Mouse (Mus musculus): ENCODE results near the gene Tfrc. TPM values are rescaled to one million over a fixed set of nuclear protein-coding genes. Genes with fewer than 3 reads are reported as not detected.
A peak's percentile ranks its signal among the peaks of the same experiment; 100 is the strongest.

The Tfrc gene
- total RNA-seq, 2 experiments from 2014 or later = 70.3 to 72.3 TPM

DNA sequence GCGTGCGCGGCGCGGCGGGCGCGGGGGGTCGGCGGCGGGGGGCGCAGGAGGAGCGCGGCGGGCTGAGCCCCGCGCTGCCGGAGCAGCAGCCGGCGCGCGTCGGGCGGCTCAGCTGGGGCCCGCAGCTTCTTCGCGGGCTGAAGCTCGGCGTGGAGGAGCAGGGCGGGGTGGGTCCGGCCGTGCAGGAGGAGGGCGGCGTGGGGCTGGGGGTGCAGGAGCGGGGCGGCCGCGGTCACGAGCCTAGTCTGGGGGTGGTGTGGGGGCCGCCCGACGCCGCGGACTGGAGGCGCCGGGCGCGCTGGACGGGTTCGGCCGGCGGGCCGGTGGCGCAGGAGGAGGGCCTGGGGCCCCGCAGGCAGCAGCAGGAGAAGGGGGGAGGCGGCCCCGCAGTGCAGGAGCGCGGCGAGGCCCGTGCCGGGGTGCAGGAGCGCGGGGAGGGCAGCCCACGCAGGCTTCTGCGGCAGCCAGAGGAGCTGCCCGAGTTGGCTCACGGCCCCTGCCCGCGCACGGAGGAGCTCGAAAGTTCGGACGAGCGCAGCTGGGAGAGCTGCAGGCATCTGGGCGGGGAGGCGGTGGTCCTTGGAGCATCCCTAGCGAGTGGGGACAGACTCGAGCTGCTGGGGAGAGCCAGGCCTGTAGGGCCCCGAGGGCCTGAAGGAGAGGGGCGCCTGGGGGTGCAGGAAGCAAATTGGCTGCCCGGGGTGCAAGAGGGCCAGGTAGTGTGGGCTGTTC is 35.5 kb downstream of the Tfrc start:
- Histone ChIP-seq H3K4me3 (peak overlapping the region; percentile 85), H3K27ac (peak overlapping the region; percentile 91)
- TF ChIP-seq CTCF (conservative IDR thresholded peaks at IDR 0.05) = no peak
- DNase-seq (ENCODE audit: low spot score in 2 of 2) = peak; percentile 41 to 52

DNA sequence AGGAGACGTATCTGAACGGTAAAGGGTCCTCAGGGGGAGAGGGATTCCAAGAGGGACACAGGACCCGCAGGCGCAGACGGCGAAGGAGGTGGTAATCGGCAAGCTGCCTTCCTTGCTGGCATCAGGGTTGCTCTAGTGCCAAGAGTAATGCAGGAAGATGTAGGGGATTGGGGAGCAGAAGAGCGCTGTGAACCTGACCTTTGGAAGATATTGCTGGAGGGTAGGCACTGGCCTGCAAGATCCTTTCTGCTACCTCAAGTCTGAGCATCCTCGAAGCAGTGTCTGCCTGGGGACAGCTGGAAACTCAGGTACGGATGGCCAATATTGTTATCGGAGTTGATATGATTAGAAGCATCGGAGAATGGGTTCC is 36.1 kb downstream of the Tfrc start:
- no peak for DNase-seq (ENCODE audit: low spot score in 2 of 2)
- no peak for TF ChIP-seq CTCF (conservative IDR thresholded peaks at IDR 0.05)
- Histone ChIP-seq H3K27ac (peak overlapping the region; percentile 91), H3K4me3 (peak overlapping the region; percentile 85)

DNA sequence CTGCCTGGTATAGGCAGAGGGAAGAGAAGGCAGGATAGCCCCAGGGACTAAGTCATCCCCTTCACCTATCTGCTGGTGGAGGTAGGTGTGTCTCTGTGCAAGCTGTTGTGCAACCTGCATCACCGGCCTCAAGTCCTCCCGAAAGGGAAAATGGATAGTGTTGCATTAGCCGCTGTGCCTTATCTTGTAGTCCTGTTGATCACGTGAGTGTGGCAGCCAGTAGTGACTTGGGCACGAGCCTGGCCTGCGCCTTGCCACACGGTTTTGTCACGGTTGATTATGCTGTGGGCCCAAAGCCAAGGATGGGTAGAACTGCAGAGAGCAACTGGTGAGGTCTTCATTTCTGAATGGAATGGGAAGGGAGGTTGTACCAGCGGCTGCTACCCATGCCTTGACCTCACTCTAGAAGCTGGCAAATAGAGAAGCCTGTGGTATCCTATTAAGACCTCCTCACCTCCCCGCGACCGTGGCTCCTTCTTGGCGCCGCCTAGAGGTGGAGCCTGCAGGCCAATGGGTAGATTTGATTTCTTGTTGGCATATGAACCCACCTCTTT is 36.7 kb downstream of the Tfrc start:
- peak overlapping the region; percentile 85 for H3K4me3 ChIP-seq
- peak in 1 of 2 experiments; percentile 58 for DNase-seq (ENCODE audit: low spot score in 2 of 2)
- peak; percentile 72 for TF ChIP-seq CTCF (conservative IDR thresholded peaks at IDR 0.05)
- peak overlapping the region; percentile 91; the same call in 1 of the 2 replicates for H3K27ac ChIP-seq

DNA sequence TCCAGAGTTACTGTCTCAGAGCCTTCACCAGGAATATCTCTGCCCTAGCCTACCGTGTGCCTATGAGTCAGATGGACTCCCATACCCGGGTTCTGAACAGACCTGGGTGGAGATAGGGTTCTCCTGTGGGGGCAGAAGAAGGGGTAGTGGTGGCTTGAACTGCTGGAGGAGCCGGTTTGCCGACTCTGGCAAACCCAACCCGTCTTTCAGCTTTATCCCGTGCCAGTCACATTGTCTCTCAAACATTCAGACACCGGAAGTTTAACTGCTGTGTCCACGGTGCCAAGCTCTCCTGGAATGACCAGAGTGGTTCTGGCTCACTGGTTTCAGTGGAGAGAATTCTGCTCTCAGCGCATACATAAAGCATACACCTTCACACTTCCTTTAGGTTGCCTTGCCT is 37.3 kb downstream of the Tfrc start:
- Histone ChIP-seq H3K4me3 (peak overlapping the region; percentile 85), H3K27ac (peak overlapping the region; percentile 91; the same call in 1 of the 2 replicates)
- DNase-seq (ENCODE audit: low spot score in 2 of 2) = no peak
- no peak for TF ChIP-seq CTCF (conservative IDR thresholded peaks at IDR 0.05)

DNA sequence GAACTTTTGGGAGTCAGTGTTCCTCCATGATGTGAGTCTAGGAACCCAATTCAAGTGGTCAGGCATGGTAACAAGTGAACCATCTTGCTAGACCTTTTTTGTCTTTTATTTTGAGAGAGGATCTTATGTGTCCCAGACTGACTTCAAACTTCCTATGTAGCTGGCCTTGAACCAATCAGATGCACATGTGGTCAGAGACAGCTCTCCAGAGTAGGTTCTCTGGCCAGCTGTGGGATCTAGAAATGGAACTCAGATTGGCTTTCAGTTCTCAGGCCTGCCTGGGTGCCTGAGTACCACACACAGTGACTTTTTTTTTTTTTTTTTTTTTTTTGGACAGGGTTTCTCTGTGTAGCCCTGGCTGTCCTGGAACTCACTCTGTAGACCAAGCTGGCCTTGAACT is 39.0 kb downstream of the Tfrc start:
- DNase-seq (ENCODE audit: low spot score in 2 of 2) = no peak
- TF ChIP-seq CTCF (conservative IDR thresholded peaks at IDR 0.05) = no peak
- no peak overlapping the region for H3K4me3 ChIP-seq

DNA sequence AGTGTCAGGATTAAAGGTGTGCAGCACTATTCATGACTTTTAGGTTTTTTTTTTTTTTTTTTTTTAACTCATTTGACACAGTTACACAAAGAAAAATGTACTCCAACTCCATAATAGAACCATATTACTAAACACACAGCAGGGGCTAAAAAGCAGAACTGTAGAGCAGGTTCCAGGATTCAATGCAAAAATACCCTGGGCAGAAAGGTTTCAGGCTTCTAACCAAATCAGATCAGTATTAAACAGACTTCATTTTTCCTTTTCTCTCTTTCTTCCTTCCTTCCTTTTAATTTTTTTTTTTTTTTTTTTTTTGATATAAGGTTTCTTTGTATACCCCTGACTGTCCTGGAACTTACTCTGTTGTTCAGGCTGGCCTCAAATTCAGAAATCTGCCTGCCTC is 41.7 kb downstream of the Tfrc start:
- no peak for DNase-seq (ENCODE audit: low spot score in 2 of 2)
- Histone ChIP-seq H3K4me3 (no peak overlapping the region), H3K27ac (no peak overlapping the region)
- no peak for TF ChIP-seq CTCF (conservative IDR thresholded peaks at IDR 0.05)

More for the DNA sequence above, 39.0 kb downstream of the Tfrc start:
- H3K27ac ChIP-seq = no peak overlapping the region

DNA sequence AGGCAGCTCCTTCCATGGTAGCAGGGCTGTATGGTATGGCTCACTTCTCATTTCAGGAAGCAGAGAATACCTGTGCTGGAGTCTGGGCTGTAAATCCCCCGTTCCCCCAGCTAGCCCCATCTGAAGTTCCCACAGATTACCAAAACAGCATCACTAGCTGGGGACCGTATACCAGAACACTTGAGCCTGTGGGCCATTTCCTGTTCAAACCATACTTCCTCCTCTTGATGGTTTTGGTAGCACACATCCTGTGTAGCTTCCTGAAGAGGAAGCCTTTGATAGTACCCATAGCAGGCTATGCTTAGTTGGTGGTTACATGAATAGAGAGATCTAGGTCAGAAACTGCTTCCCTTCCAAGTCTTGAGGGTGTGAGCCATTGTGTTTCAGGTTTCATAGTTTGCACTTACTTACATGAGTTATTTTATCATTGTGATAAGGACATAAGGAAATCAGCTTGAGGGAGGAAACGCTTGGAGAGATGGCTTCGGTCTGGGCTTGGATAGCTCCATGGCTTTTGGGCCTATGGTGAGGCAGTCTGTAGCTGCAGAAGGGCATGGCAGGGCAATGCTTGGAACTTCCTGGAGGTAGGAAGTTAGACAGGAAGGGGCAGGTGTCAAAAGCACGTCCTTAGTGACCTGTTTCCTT is 42.4 kb downstream of the Tfrc start:
- H3K4me3 ChIP-seq = no peak overlapping the region
- TF ChIP-seq CTCF (conservative IDR thresholded peaks at IDR 0.05) = no peak
- no peak for DNase-seq (ENCODE audit: low spot score in 2 of 2)
- H3K27ac ChIP-seq = no peak overlapping the region

DNA sequence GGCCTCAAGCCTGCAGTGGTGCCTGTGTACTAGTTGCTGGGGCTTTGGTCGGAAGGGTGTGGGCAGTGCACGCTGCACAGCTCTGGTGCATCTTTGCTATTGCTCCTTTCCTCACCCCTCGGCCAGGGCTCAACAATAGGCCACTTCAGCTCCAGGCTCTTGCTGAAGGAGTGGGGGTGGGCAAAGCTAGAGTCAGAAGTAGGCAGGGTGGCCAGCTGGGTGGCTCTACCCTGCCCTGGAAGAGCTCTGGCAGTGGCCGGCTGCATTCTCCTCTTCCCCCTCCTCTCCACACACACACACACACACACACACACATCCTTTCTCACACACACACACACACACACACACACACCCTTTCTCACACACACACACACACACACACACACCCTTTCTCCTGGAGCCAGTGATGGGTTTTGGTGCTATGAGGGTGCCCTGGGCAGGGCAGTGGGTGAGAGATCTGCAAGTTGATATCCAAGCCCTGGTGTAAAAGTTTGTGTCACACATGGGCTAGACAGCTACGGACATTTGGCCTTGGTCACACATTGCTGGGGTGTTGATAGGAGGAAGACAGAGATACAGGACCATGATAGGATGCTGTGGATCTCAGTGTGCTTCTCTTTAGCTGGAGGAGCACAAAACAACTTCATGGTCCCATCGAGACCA is 45.5 kb downstream of the Tfrc start:
- DNase-seq (ENCODE audit: low spot score in 2 of 2) = no peak
- Histone ChIP-seq H3K4me3 (no peak overlapping the region), H3K27ac (peak overlapping the region; percentile 51; the same call in 1 of the 2 replicates)
- no peak for TF ChIP-seq CTCF (conservative IDR thresholded peaks at IDR 0.05)

DNA sequence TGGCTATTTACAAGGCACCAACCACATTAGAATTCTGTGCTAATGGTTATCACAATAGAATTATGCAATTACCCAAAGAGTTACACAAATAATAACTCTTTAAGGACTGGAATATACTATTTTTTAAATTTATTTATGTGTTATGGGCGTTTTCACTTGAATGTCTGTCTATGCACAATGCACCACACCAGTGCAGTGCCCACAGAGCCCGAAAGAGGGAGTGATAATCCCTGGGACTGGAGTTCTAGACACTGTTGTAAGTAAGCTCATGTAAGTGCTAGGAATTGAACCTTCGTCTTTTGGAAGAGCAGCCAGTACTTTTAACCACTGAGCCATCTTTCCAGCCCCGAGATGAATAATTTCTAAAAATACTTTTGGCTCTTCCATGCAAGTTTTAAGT is 46.8 kb downstream of the Tfrc start:
- peak; percentile 37 for TF ChIP-seq CTCF (conservative IDR thresholded peaks at IDR 0.05)

DNA sequence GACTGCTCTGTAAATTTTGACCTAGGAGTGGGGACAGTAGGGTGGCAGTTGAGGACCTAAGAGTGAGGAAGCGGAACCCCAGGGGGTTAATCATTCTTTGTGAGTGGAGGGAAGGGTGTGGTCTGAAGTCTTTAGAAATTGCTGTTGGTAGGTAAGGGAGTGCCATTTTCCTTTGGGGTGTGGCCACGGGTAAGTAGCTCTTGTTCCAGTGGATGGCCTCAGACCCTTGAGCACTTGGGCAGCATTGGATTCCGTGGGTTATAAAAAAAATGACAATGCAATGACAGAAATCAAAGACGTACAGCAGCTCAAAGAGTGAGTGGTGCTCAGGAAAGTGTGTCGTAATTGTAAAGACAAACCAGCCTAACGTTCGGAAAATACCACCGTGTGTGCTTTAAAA is 47.6 kb downstream of the Tfrc start:
- H3K27ac ChIP-seq = no peak overlapping the region
- H3K4me3 ChIP-seq = no peak overlapping the region
- no peak for DNase-seq (ENCODE audit: low spot score in 2 of 2)
- no peak for TF ChIP-seq CTCF (conservative IDR thresholded peaks at IDR 0.05)

More for the DNA sequence above, 46.8 kb downstream of the Tfrc start:
- H3K4me3 ChIP-seq = no peak overlapping the region
- no peak overlapping the region for H3K27ac ChIP-seq
- DNase-seq (ENCODE audit: low spot score in 2 of 2) = no peak

DNA sequence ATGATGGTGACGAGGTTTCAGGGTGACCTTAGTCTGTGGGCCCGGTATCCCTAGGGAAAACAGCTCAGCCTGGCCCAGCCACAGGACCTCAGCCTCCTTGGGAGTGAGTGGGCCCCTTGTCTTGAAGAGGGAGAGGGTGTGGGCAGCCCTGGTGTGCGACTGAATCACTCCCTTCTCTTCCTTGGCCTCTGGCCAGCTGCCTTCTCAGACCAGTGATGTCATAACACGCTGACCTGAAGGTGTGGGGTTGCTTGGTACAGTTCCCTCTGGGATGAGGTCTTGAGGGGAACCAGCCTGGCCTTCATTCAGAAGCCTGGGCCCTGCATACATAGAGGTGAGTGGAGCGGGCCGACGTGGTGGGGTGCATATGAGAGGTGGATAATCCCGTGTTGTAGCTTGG is 48.1 kb downstream of the Tfrc start:
- Histone ChIP-seq H3K27ac (no peak overlapping the region), H3K4me3 (no peak overlapping the region)
- no peak for TF ChIP-seq CTCF (conservative IDR thresholded peaks at IDR 0.05)
- DNase-seq (ENCODE audit: low spot score in 2 of 2) = no peak

DNA sequence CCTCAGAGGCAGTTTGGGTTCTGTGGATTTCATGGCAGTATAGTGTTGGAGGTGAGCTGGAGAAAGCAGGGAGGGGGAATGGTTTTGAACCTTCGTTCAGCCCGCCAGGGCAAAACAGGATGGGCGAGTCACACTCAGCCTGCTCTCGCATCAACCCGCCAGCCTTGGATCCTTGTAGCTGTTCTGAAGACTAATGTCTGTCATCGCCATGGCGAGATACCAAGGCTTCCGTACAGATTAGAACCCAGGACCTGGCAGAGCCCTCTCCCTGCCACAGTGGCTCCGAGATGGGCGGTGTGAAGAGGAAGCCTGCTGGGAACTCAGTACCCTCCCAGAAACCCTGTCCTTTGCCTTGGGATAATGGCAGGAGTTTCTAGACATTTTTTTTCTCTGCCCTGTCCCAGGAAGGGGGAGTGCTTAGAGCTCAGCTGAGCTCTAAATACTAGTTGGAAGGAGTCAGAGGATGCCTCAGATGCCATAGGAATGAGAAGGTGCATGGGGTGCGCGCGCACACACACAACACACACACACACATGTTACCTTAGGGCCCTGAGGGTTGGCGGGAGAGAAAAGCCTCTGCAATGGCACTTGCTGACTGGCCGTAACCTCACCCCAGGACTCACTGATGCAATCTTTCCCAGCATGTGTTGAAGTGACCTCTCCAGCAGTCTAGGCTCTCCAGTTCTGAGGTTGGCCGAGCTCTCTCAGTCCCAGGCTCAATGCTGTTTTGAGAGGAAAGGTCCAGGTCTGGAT is 49.0 kb downstream of the Tfrc start:
- no peak for DNase-seq (ENCODE audit: low spot score in 2 of 2)

More for the DNA sequence above, 49.0 kb downstream of the Tfrc start:
- TF ChIP-seq CTCF (conservative IDR thresholded peaks at IDR 0.05) = no peak
- Histone ChIP-seq H3K4me3 (no peak overlapping the region), H3K27ac (no peak overlapping the region)
